Mouse (Mus musculus) erythroblast, embryonic 14.5 days (primary cell): ENCODE data around the gene Trrap. TPM values are rescaled to one million over a fixed set of nuclear protein-coding genes. Genes with fewer than 3 reads are reported as not detected.
A peak's percentile ranks its signal among the peaks of the same experiment; 100 is the strongest.

Experiments used
- H3K27me3 ChIP-seq: 2 replicates; pipeline ENCODE4 v1.6.1; 2012; ENCODE audit warnings: inconsistent platforms; ENCODE audit not compliant: control insufficient read depth
- H3K36me3 ChIP-seq: 2 replicates; pipeline ENCODE4 v1.6.1; 2012; ENCODE audit warnings: mild to moderate bottlenecking, inconsistent platforms; ENCODE audit not compliant: control insufficient read depth
- H3K4me1 ChIP-seq: 2 replicates; pipeline ENCODE4 v1.6.1; 2012; ENCODE audit warnings: inconsistent platforms; ENCODE audit not compliant: control insufficient read depth
- H3K4me3 ChIP-seq: replicated peaks from 2 replicates; pipeline ENCODE3; 2012; ENCODE audit warnings: moderate library complexity, mild to moderate bottlenecking, inconsistent platforms
- H3K9me3 ChIP-seq: 2 replicates; pipeline ENCODE4 v1.6.1; 2012; ENCODE audit warnings: low read length, inconsistent platforms, mixed read lengths; ENCODE audit not compliant: control insufficient read depth
- GATA1 ChIP-seq: IDR thresholded peaks from 2 replicates; pipeline ENCODE4 v1.6.1; 2012; ENCODE audit warnings: low read length, inconsistent platforms, mixed read lengths
- TAL1 ChIP-seq: IDR thresholded peaks from 3 replicates; pipeline ENCODE4 v1.6.1; 2012; ENCODE audit warnings: low read length, inconsistent platforms, mixed read lengths
- polyA plus RNA-seq: library from polyadenylated mRNA; stranded (reverse); fragments of >175 nt; gene quantifications from 2 replicates; pipeline ENCODE4 v1.2.3, GENCODE M21; 2012

Trrap gene
- polyA plus RNA-seq, 1 experiment, result 2.9 TPM

DNA sequence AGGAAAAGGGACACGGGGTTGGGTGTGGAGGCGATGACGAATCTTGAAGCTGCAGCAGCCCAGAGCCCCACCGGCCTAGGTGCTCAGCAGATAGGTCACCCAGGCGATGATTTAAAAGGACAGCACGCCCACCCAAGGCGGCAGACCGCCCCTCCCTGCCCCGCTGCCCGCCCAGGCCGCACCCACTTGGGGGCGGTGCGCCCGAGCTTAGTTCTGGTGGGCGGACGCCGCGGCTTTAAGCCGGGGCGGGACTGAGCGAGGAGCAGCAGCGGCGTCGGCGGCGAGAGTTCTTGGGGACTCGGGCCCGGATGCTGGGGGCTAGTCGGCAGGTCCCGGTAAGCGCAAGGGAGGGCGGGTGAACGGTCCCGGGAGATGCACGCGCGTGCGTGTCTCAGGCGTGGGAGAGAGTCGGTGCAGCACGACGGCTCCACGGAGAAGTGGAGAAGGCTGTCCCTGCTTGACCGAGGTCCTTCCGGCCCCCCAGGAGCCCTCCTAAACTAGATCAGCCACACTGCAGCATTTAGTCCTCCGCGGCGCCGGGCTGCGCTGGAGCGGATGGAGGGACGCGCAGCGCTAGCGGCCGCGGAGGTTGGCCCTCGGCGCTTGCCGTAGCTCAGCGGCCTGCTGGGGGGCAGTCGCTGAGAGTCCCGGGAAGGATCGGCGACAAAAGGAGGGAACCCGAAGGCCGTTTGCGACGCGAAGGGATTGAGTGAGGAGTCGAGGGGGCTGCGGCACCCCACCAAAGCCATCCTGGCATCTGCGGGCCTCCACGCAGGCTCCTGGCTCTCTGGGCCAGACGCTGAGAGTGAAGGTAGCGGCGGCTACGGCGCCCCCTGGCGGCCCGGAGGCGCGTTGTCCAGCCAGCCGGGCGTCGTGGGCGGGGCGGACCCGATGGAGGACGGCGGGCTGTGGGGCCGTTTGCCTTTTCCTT, 644 bp downstream of the Trrap start:
- peaks cover 31% of the 10 kb centered on the region for H3K4me1 ChIP-seq
- TF ChIP-seq TAL1 (no peak), GATA1 (no peak)
- peaks cover 25% of the 10 kb centered on the region for H3K36me3 ChIP-seq
- H3K27me3 ChIP-seq, result peaks cover 6% of the 10 kb centered on the region
- peak overlapping the region; percentile 79 for H3K4me3 ChIP-seq
- H3K9me3 ChIP-seq, result no peaks in the 10 kb centered on the region

- no peak for TF ChIP-seq TAL1
- TF ChIP-seq GATA1, result no peak
- Histone ChIP-seq H3K4me3 (peak overlapping the region; percentile 79), H3K36me3 (peaks cover 33% of the 10 kb centered on the region), H3K27me3 (peaks cover 4% of the 10 kb centered on the region; the same call in 1 of the 2 replicates), H3K9me3 (no peaks in the 10 kb centered on the region), H3K4me1 (peaks cover 31% of the 10 kb centered on the region)
Measured at GRCm38 (mm10) chr5:144769067-144769482, 1.5 kb downstream of the Trrap start.

DNA sequence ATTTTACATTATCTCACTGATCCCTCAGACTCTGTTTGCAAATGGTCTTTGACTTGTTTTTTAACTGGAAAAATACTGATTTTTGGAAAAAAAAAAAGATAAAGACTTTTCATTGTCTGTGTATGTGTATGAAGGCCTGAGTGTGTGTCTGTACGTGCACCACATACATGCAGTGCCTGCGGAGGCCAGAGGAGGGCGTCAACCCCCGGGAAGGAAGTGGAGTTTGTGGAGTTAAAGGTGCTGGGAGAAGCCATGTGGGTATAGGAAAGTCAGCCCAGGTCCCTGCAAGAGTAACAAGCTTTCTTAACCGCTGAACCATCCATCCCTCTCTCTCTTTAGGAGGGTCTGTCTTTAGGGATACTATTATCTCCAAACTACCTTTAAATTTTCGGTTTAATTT, 5.7 kb downstream of the Trrap start:
- no peak for TF ChIP-seq GATA1
- no peak for TF ChIP-seq TAL1
- peaks cover 65% of the 10 kb centered on the region for H3K36me3 ChIP-seq
- H3K4me1 ChIP-seq, result peaks cover 23% of the 10 kb centered on the region
- H3K27me3 ChIP-seq, result no peaks in the 10 kb centered on the region
- H3K9me3 ChIP-seq, result no peaks in the 10 kb centered on the region
- H3K4me3 ChIP-seq, result no peak overlapping the region

GRCm38 (mm10) chr5:144780654-144781053, 13.1 kb downstream of the Trrap start:
- peaks cover 88% of the 10 kb centered on the region for H3K36me3 ChIP-seq

DNA sequence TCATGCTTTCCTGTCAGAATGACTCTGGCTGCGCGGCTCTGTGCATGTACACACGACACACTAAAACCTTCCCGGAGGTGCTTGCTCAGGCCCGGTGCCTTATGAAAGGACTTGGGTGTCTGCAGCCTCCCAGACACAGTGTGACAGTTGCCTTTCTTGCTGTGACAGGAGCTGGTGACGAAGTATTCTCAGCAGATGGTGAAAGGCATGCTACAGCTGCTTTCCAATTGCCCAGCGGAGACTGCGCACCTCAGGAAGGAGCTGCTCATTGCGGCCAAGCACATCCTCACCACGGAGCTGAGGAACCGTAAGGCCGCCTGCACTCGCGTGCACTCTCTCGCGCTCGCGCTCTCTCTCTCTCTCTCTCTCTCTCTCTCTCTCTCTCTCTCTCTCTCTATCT, 18.9 kb downstream of the Trrap start:
- Histone ChIP-seq H3K4me3 (no peak overlapping the region), H3K36me3 (peaks cover 94% of the 10 kb centered on the region), H3K9me3 (no peaks in the 10 kb centered on the region), H3K4me1 (no peaks in the 10 kb centered on the region), H3K27me3 (no peaks in the 10 kb centered on the region)
- TF ChIP-seq TAL1 (no peak), GATA1 (no peak)

More at GRCm38 (mm10) chr5:144780654-144781053, 13.1 kb downstream of the Trrap start:
- Histone ChIP-seq H3K4me3 (no peak overlapping the region), H3K4me1 (no peaks in the 10 kb centered on the region), H3K27me3 (no peaks in the 10 kb centered on the region), H3K9me3 (no peaks in the 10 kb centered on the region)
- TF ChIP-seq TAL1, result no peak
- TF ChIP-seq GATA1, result no peak

GRCm38 (mm10) chr5:144793374-144793773, 25.8 kb downstream of the Trrap start:
- Histone ChIP-seq H3K36me3 (peaks cover 97% of the 10 kb centered on the region), H3K4me1 (no peaks in the 10 kb centered on the region), H3K4me3 (no peak overlapping the region), H3K9me3 (no peaks in the 10 kb centered on the region), H3K27me3 (no peaks in the 10 kb centered on the region)
- TF ChIP-seq GATA1 (no peak), TAL1 (no peak)

DNA sequence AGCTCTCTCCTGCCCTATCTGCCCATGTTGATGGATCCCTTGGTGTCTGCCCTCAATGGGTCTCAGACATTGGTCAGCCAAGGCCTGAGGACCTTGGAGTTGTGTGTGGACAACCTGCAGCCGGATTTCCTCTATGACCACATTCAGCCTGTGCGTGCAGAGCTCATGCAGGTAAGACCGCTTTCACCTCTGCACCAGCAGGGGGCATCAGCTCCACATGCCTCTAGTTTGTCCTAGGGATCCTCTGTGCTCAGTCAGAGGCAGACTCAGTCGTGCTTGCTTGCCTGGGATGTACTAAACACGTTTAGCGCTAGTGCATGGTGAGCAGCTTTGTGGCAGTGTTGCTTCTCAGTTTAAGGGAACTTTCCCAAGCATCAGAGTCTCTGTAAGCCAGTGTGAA, 27.2 kb downstream of the Trrap start:
- TF ChIP-seq GATA1 (no peak), TAL1 (no peak)
- Histone ChIP-seq H3K4me3 (no peak overlapping the region), H3K4me1 (no peaks in the 10 kb centered on the region), H3K36me3 (peaks cover 97% of the 10 kb centered on the region), H3K27me3 (no peaks in the 10 kb centered on the region), H3K9me3 (no peaks in the 10 kb centered on the region)

DNA sequence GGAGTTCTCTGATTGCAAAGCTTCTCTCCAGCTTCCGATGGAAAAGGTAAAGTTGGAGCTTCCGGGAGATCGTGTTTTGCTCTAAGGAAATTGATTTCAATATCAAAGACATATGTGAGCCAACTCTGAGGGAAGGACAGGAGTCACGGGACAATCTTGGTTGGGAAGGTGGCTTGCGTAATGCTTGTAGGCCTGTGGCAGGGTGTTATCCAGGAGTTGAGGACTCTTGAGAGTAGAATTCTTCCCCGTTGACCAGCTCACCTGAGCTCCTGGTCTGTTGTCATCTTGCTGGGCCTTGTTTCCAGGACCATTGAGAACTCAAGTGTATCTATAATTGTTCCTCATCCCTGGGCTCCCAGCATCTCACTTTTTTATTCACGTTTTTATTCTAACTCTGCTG, 29.6 kb downstream of the Trrap start:
- Histone ChIP-seq H3K9me3 (no peaks in the 10 kb centered on the region), H3K36me3 (peaks cover 96% of the 10 kb centered on the region), H3K27me3 (no peaks in the 10 kb centered on the region), H3K4me3 (no peak overlapping the region), H3K4me1 (no peaks in the 10 kb centered on the region)
- TF ChIP-seq GATA1 (no peak), TAL1 (no peak)

- Histone ChIP-seq H3K27me3 (no peaks in the 10 kb centered on the region), H3K36me3 (peaks cover 96% of the 10 kb centered on the region), H3K4me1 (no peaks in the 10 kb centered on the region), H3K4me3 (no peak overlapping the region), H3K9me3 (no peaks in the 10 kb centered on the region)
- no peak for TF ChIP-seq GATA1
Measured at GRCm38 (mm10) chr5:144803066-144803465, 35.5 kb downstream of the Trrap start.

DNA sequence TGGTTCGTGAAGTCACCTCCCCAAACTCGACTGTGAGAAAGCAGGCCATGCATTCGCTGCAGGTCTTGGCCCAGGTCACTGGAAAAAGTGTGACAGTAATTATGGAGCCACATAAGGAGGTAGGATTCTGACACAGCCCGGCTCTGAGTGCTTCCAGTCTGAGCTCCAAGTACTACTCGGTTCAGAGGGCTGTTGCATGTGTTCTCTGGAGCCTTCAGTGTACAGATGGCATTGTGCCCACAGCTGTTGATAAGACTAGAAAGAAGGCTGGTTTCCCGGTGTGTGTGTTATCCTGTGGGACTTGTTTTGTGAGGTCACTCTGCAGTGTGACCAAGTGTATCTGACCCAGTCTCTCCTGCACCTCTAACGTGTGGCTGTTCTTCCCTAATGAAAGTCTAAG, 36.6 kb downstream of the Trrap start:
- TF ChIP-seq TAL1 (no peak), GATA1 (no peak)

More for the DNA sequence above, 36.6 kb downstream of the Trrap start:
- peaks cover 96% of the 10 kb centered on the region for H3K36me3 ChIP-seq
- peaks cover 7% of the 10 kb centered on the region for H3K4me1 ChIP-seq
- no peaks in the 10 kb centered on the region for H3K27me3 ChIP-seq
- H3K9me3 ChIP-seq, result no peaks in the 10 kb centered on the region
- H3K4me3 ChIP-seq, result no peak overlapping the region
